Mouse (Mus musculus) ES-E14 (cell line): Measurements from ENCODE around the gene Gm17267.
"Not testable (repeated sequence)": the region's sequence is repeated elsewhere in the genome, so short reads cannot be mapped to it uniquely, and the experiment has no call there.

Experiments
- HCFC1 ChIP-seq: IDR thresholded peaks from 2 replicates; pipeline ENCODE4 v1.6.1; 2012; ENCODE audit warnings: low read length, inconsistent platforms, borderline replicate concordance; ENCODE audit not compliant: insufficient read depth
- ZC3H11A ChIP-seq: IDR thresholded peaks from 2 replicates; pipeline ENCODE4 v1.6.1; 2012; ENCODE audit warnings: low read depth, mild to moderate bottlenecking, inconsistent platforms, low read length, borderline replicate concordance

DNA sequence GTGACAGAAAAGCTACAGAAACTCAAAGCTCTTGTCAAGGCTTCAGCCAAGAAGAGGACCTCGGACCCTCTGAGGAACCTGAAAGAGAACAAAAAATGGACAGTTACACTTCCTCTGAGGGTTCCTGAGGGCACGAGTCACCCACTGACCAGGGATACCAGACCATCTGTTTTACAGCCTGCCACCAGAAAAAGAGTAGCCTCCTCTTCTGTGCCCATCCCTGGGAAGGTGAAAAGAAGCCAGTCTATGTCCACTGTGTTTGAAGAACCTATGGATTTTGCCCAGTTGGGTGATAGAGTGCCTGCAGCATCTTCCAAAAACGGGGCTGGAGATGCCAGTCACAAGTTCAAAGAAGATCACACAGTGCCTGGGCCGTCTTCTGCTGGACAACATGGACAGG is at the start of gene Gm17267:
- TF ChIP-seq ZC3H11A, HCFC1: not testable (repeated sequence)
